Mouse (Mus musculus) left cerebral cortex, adult 9 months (tissue): ENCODE data around the gene Fbxo21.

Experiments
- DNase-seq, 2 experiments: peaks; one replicate each; pipeline ENCODE4 v3.0.0; 2022; ENCODE audit warnings: low spot score in 2 of 2

The Fbxo21 gene

GRCm38 (mm10) chr5:117979082-117979481 lies 2.6 kb downstream of the Fbxo21 start:
- DNase-seq: no peak

- DNase-seq: no peak
These were observed 4.4 kb downstream of the Fbxo21 start for GRCm38 (mm10) chr5:117980921-117981320.

- DNase-seq: no peak
These were observed 5.4 kb downstream of the Fbxo21 start for GRCm38 (mm10) chr5:117981943-117982342.

- no peak for DNase-seq
These were observed 9.8 kb downstream of the Fbxo21 start for GRCm38 (mm10) chr5:117986327-117986726.

GRCm38 (mm10) chr5:117987891-117988290 lies 11.4 kb downstream of the Fbxo21 start:
- DNase-seq: no peak

GRCm38 (mm10) chr5:117988367-117988766 lies 11.8 kb downstream of the Fbxo21 start:
- DNase-seq: no peak

- DNase-seq: no peak
These were observed 13.2 kb downstream of the Fbxo21 start for GRCm38 (mm10) chr5:117989773-117990172.

- DNase-seq: no peak
These were observed 14.4 kb downstream of the Fbxo21 start for GRCm38 (mm10) chr5:117990957-117991356.

- peak in 1 of 2 experiments; percentile 63 for DNase-seq
These were observed 17.0 kb downstream of the Fbxo21 start for GRCm38 (mm10) chr5:117993550-117993949.

GRCm38 (mm10) chr5:117995372-117995901 lies 18.9 kb downstream of the Fbxo21 start:
- DNase-seq: no peak

GRCm38 (mm10) chr5:117995911-117996310 lies 19.4 kb downstream of the Fbxo21 start:
- no peak for DNase-seq

GRCm38 (mm10) chr5:117996581-117996980 lies 20.1 kb downstream of the Fbxo21 start:
- no peak for DNase-seq

- no peak for DNase-seq
These were observed 21.0 kb downstream of the Fbxo21 start for GRCm38 (mm10) chr5:117997434-117997970.

GRCm38 (mm10) chr5:117999061-117999460 lies 22.5 kb downstream of the Fbxo21 start:
- DNase-seq: no peak

GRCm38 (mm10) chr5:117999584-117999983 lies 23.1 kb downstream of the Fbxo21 start:
- peak in 1 of 2 experiments; percentile 60 for DNase-seq

GRCm38 (mm10) chr5:118002059-118002458 lies 25.5 kb downstream of the Fbxo21 start:
- peak in 1 of 2 experiments; percentile 76 for DNase-seq

GRCm38 (mm10) chr5:118004619-118005018 lies 28.1 kb downstream of the Fbxo21 start:
- peak in 1 of 2 experiments; percentile 75 for DNase-seq

- no peak for DNase-seq
These were observed 29.2 kb downstream of the Fbxo21 start for GRCm38 (mm10) chr5:118005728-118006127.

GRCm38 (mm10) chr5:118008344-118008743 lies 31.8 kb downstream of the Fbxo21 start:
- no peak for DNase-seq

GRCm38 (mm10) chr5:118010872-118011271 lies 34.3 kb downstream of the Fbxo21 start:
- DNase-seq: no peak

- DNase-seq: no peak
These were observed 35.3 kb downstream of the Fbxo21 start for GRCm38 (mm10) chr5:118011796-118012195.

GRCm38 (mm10) chr5:118015028-118015427 lies 38.5 kb downstream of the Fbxo21 start:
- no peak for DNase-seq

- no peak for DNase-seq
These were observed 39.1 kb downstream of the Fbxo21 start for GRCm38 (mm10) chr5:118015669-118016068.

- no peak for DNase-seq
These were observed 41.0 kb downstream of the Fbxo21 start for GRCm38 (mm10) chr5:118017527-118017926.
